Mouse (Mus musculus) CD4-positive naive resting alpha-beta T cell, adult 57 days (primary cell): ENCODE data around the gene Klhdc8a. TPM values are rescaled to one million over a fixed set of nuclear protein-coding genes. Genes with fewer than 3 reads are reported as not detected.

Experiments
- total RNA-seq: library from RNA; stranded (reverse); gene quantifications from one replicate; pipeline ENCODE4 v1.2.4, GENCODE M21; 2023

The Klhdc8a gene
- total RNA-seq = 0.27 TPM

GRCm38 (mm10) chr1:132298425-132298800 is at the start of gene Klhdc8a:
Klhdc8a (plus strand) TSS chr1:132298626.

GRCm38 (mm10) chr1:132315889-132316624 is 17.6 kb downstream of the Klhdc8a start, which contains the start of gene Nuak2:
Nuak2 (plus strand) TSS chr1:132316126.

Other genes with a start within 250 kb of the Klhdc8a start
- gene Mfsd4a, start 230.6 kb upstream of the Klhdc8a start, total RNA-seq = 0.18 TPM
- gene Cdk18, start 158.9 kb upstream of the Klhdc8a start, total RNA-seq = 1.8 TPM
- gene Lemd1, start 107.2 kb upstream of the Klhdc8a start, total RNA-seq = not detected
- gene AC124108.1, start 107.2 kb upstream of the Klhdc8a start, total RNA-seq = not detected
- gene Gm10188, start 68.9 kb upstream of the Klhdc8a start, total RNA-seq = not detected
- gene Nuak2, start 17.5 kb downstream of the Klhdc8a start, total RNA-seq = 13.7 TPM
- 0.24 TPM for gene Tmcc2, start 92.7 kb downstream of the Klhdc8a start, total RNA-seq
- gene Dstyk, start 118.9 kb downstream of the Klhdc8a start, total RNA-seq = 19.0 TPM
- gene Rbbp5, start 178.7 kb downstream of the Klhdc8a start, total RNA-seq = 52.5 TPM
- gene Tmem81, start 207.6 kb downstream of the Klhdc8a start, total RNA-seq = 10.2 TPM
- gene Cntn2, start 244.6 kb downstream of the Klhdc8a start, total RNA-seq = 0.59 TPM